Mouse (Mus musculus): ENCODE measurements around the gene Ltb4r1. TPM values are rescaled to one million over a fixed set of nuclear protein-coding genes. Genes with fewer than 3 reads are reported as not detected.

Gene Ltb4r1
- polyA plus RNA-seq, 1 experiment = 0.14 TPM

DNA sequence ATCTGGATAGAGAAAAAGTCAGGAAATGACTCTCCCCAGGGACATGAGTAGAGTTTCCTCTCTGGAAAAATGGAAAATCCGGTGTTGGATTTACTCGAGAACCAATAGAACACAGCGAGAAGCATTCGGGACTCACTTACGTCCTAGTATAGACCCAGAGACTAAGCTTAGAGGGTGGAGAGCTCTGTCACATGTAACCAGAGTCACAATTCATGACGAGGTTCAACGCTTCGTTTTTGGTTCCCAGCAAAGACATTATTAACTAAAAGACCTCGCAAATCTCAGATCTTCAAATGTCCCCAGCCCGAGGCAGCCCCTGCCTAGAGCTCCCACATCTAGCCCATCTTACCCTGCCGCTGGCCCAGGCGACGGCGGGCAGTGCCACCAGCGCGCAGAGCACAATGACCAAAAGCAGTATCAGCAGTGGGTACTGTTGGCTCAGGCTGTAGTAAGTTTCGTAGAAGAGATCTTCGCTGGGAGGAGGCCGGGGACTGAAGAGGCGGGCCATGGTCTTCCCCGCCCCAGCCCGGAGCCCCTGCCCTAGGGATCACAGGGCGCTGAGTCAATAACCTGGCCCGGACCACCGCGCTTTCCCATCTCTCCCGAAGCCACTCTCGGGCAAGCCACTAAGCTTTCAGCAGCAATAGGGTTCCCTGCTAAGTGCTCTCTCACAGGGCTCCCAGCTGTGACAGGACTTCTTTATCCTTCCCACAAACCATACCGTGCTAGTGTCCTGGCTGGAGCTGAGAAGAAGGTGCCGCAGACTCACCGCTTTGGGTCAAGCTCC lies 17.6 kb downstream of the Ltb4r1 start:
- DNase-seq (ENCODE audit: extremely low spot score in 1 of 2, low spot score in 1 of 2) = no peak

GRCm38 (mm10) chr14:55783958-55784235 lies 18.1 kb downstream of the Ltb4r1 start, which contains the start of gene Adcy4:
TSS of gene Adcy4 (minus strand) at chr14:55784095.
- no peak for DNase-seq (ENCODE audit: extremely low spot score in 1 of 2, low spot score in 1 of 2)

DNA sequence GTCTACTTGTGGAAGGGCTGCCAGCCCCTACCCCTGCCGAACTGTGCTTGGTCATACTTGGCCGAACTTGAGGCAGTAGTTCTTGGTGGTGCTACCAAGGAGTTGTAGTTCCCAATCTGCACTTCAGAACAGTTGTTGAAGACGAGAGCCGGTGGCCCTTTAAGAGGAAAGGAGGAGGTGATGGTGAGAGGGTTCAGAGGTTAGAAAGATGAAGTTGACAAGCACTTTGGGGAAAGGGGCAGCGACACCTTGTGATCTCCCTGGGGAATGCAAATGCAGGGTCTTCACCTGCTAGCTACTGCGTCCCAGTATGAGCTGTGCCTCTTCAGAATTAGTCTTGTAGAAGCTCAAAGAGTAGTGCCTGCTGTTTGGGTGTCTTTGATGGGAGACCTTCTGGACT lies 19.4 kb downstream of the Ltb4r1 start:
- DNase-seq (ENCODE audit: extremely low spot score in 1 of 2, low spot score in 1 of 2) = no peak

GRCm38 (mm10) chr14:55787731-55788130 lies 22.0 kb downstream of the Ltb4r1 start:
- no peak for DNase-seq (ENCODE audit: extremely low spot score in 1 of 2, low spot score in 1 of 2)

GRCm38 (mm10) chr14:55788256-55789050 lies 22.7 kb downstream of the Ltb4r1 start, which contains the start of gene Ripk3:
TSS of gene Ripk3 (minus strand) at chr14:55788865.
- no peak for DNase-seq (ENCODE audit: extremely low spot score in 1 of 2, low spot score in 1 of 2)

DNA sequence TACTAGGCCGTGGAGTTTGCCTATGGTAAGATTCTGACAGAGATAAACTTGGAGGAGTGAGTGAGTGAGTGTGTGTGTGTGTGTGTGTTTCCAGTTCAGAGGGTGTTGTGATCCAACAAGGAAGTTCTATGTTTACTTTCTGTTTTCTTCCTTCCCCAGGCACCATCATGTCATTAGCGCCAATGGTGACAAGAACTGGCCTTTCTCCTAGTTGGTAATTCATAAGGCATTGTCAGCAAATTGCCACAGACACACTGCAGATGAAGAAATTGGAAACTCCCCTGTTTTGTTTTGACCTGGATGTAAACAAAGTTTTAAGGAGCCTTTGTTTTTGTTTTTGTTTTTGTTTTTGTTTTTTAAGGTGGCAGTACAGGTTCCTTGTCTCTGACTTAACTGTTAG lies 27.7 kb downstream of the Ltb4r1 start:
- no peak for DNase-seq (ENCODE audit: extremely low spot score in 1 of 2, low spot score in 1 of 2)

GRCm38 (mm10) chr14:55793946-55794345 lies 28.2 kb downstream of the Ltb4r1 start:
- DNase-seq (ENCODE audit: extremely low spot score in 1 of 2, low spot score in 1 of 2) = no peak

GRCm38 (mm10) chr14:55795380-55796163 lies 29.8 kb downstream of the Ltb4r1 start:
- DNase-seq (ENCODE audit: extremely low spot score in 1 of 2, low spot score in 1 of 2) = no peak

DNA sequence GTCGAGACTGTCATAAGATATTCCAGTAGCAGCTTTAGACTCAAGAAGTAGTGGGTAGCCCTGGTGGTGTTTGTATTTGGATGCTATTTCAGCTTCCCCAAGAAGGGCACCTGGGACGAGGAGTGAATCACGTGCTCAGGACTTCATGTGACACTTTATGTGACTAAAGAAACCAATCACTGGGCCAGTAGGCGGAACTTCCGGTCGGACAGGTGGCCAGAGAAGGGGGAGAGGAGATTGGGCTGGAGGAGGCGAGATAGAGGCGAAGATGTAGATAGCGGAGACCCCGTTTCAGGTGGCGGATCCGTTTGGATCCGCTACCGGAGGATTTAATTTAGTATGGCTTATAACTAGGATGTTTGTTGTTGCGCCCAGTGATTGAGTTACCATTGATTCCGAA lies 49.1 kb downstream of the Ltb4r1 start:
- DNase-seq (ENCODE audit: extremely low spot score in 1 of 2, low spot score in 1 of 2) = peak; percentile 40 to 62

DNA sequence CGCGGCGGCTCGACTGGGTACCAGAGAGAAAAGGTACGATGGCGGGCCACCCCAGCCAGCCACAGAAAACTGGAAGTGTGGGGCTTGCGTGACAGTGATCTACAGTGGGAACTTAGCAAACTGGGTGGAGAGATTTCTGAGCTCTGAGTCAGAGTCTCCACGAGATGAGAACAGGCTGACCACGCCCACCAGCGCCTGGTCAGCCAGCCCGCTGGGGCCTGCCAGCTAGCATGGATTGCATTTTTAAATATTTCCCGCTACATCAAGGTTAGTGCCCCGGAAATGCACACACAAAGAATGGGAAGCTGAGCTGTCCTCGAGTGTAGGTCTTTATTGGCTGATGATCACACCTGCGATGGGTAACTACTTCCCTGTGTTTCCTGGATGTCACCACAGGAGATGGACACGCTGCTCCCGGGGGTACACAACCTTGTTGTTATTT lies 49.6 kb downstream of the Ltb4r1 start:
- DNase-seq (ENCODE audit: extremely low spot score in 1 of 2, low spot score in 1 of 2) = no peak

Other genes starting within 250 kb of the Ltb4r1 start
- 0.69 and 0.82 TPM in 2 replicates for gene Nrl, start 241.0 kb upstream of the Ltb4r1 start, polyA plus RNA-seq (2012; rRNA removed)
- gene Pck2, start 225.7 kb upstream of the Ltb4r1 start, polyA plus RNA-seq (2012; rRNA removed) = 30.5 and 36.9 TPM in 2 replicates
- 107 and 128 TPM in 2 replicates for gene Dcaf11, start 206.0 kb upstream of the Ltb4r1 start, polyA plus RNA-seq (2012; rRNA removed)
- 1.3 and 1.7 TPM in 2 replicates for gene A730061H03Rik, start 205.6 kb upstream of the Ltb4r1 start, polyA plus RNA-seq (2012; rRNA removed)
- gene Fitm1, start 190.3 kb upstream of the Ltb4r1 start, polyA plus RNA-seq (2012; rRNA removed) = 0.11 TPM in 1 of 2 replicates, not detected in the other
- 62.6 and 82.8 TPM in 2 replicates for gene Psme1, start 187.8 kb upstream of the Ltb4r1 start, polyA plus RNA-seq (2012; rRNA removed)
- 56.3 and 58.2 TPM in 2 replicates for gene Emc9, start 180.7 kb upstream of the Ltb4r1 start, polyA plus RNA-seq (2012; rRNA removed)
- 43.2 and 46.9 TPM in 2 replicates for gene Psme2, start 174.8 kb upstream of the Ltb4r1 start, polyA plus RNA-seq (2012; rRNA removed)
- gene Rnf31, start 174.3 kb upstream of the Ltb4r1 start, polyA plus RNA-seq (2012; rRNA removed) = 24.2 TPM in 2 replicates
- 19.1 and 22.9 TPM in 2 replicates for gene Irf9, start 162.4 kb upstream of the Ltb4r1 start, polyA plus RNA-seq (2012; rRNA removed)
- 17.2 and 22.6 TPM in 2 replicates for gene Rec8, start 147.9 kb upstream of the Ltb4r1 start, polyA plus RNA-seq (2012; rRNA removed)
- 139 and 152 TPM in 2 replicates for gene Ipo4, start 130.0 kb upstream of the Ltb4r1 start, polyA plus RNA-seq (2012; rRNA removed)
- 4.3 and 6.2 TPM in 2 replicates for gene Gm49378, start 128.1 kb upstream of the Ltb4r1 start, polyA plus RNA-seq (2012; rRNA removed)
- gene Tm9sf1, start 122.2 kb upstream of the Ltb4r1 start, polyA plus RNA-seq (2012; rRNA removed) = 33.0 and 38.5 TPM in 2 replicates
- gene Tssk4, start 115.8 kb upstream of the Ltb4r1 start, polyA plus RNA-seq (2012; rRNA removed) = 0.78 and 1.2 TPM in 2 replicates
- gene Mdp1, start 105.5 kb upstream of the Ltb4r1 start, polyA plus RNA-seq (2012; rRNA removed) = 46.0 and 46.7 TPM in 2 replicates
- 30.6 and 33.0 TPM in 2 replicates for gene Gmpr2, start 94.0 kb upstream of the Ltb4r1 start, polyA plus RNA-seq (2012; rRNA removed)
- gene Nedd8, start 93.8 kb upstream of the Ltb4r1 start, polyA plus RNA-seq (2012; rRNA removed) = 351 and 383 TPM in 2 replicates
- 19.2 and 21.7 TPM in 2 replicates for gene Tinf2, start 84.1 kb upstream of the Ltb4r1 start, polyA plus RNA-seq (2012; rRNA removed)
- 0.14 and 0.21 TPM in 2 replicates for gene Tgm1, start 52.0 kb upstream of the Ltb4r1 start, polyA plus RNA-seq (2012; rRNA removed)
- 60.7 and 64.3 TPM in 2 replicates for gene Rabggta, start 43.7 kb upstream of the Ltb4r1 start, polyA plus RNA-seq (2012; rRNA removed)
- gene Dhrs1, start 20.3 kb upstream of the Ltb4r1 start, polyA plus RNA-seq (2012; rRNA removed) = 111 and 119 TPM in 2 replicates
- gene Nop9, start 20.3 kb upstream of the Ltb4r1 start, polyA plus RNA-seq (2012; rRNA removed) = 8.9 and 9.0 TPM in 2 replicates
- gene Cideb, start 7.5 kb upstream of the Ltb4r1 start, polyA plus RNA-seq (2012; rRNA removed) = 15.6 and 18.7 TPM in 2 replicates
- gene Ltb4r2, start 4.5 kb upstream of the Ltb4r1 start, polyA plus RNA-seq (2012; rRNA removed) = 0.18 and 0.19 TPM in 2 replicates
- 4.0 and 4.3 TPM in 2 replicates for gene Adcy4, start 18.1 kb downstream of the Ltb4r1 start, polyA plus RNA-seq (2012; rRNA removed)
- 0.67 and 0.68 TPM in 2 replicates for gene Ripk3, start 22.9 kb downstream of the Ltb4r1 start, polyA plus RNA-seq (2012; rRNA removed)
- 1.5 and 2.7 TPM in 2 replicates for gene Nfatc4, start 57.2 kb downstream of the Ltb4r1 start, polyA plus RNA-seq (2012; rRNA removed)
- gene Nynrin, start 88.0 kb downstream of the Ltb4r1 start, polyA plus RNA-seq (2012; rRNA removed) = 3.8 and 4.3 TPM in 2 replicates
- 0.25 and 0.26 TPM in 2 replicates for gene Cbln3, start 118.4 kb downstream of the Ltb4r1 start, polyA plus RNA-seq (2012; rRNA removed)
- gene Khnyn, start 119.0 kb downstream of the Ltb4r1 start, polyA plus RNA-seq (2012; rRNA removed) = 10.3 and 12.2 TPM in 2 replicates
- gene Sdr39u1, start 134.3 kb downstream of the Ltb4r1 start, polyA plus RNA-seq (2012; rRNA removed) = 122 and 128 TPM in 2 replicates
- gene Cma1, start 178.7 kb downstream of the Ltb4r1 start, polyA plus RNA-seq (2012; rRNA removed) = 0.08 and 0.11 TPM in 2 replicates
- gene Cma2, start 185.0 kb downstream of the Ltb4r1 start, polyA plus RNA-seq (2012; rRNA removed) = not detected in 2 replicates